Mouse (Mus musculus): ENCODE measurements around the gene Kcnd3.

- TF ChIP-seq CTCF (IDR thresholded peaks at IDR 0.05; ENCODE audit: low read depth, low read length), result no peak
- no peak for TF ChIP-seq TAL1 (conservative IDR thresholded peaks at IDR 0.05; ENCODE audit: low read depth, low read length)
- TF ChIP-seq GATA1 (IDR thresholded peaks at IDR 0.05; ENCODE audit: borderline replicate concordance, low read length), result no peak
Measured at GRCm38 (mm10) chr3:105412681-105413080, 39.4 kb upstream of the Kcnd3 start.
